Mouse (Mus musculus): Measurements from ENCODE around the gene Morn4. TPM values are rescaled to one million over a fixed set of nuclear protein-coding genes. Genes with fewer than 3 reads are reported as not detected.

Morn4 gene
- polyA plus RNA-seq (2012; rRNA removed): 161 and 175 TPM in 2 replicates

GRCm38 (mm10) chr19:42086166-42086565 is at the start of gene Morn4:
Gene Morn4, minus strand, starts transcription at chr19:42086357.

GRCm38 (mm10) chr19:42128787-42129508 is 42.8 kb upstream of the Morn4 start, which contains the start of gene Avpi1:
Gene Avpi1, minus strand, starts transcription at chr19:42129059.

DNA sequence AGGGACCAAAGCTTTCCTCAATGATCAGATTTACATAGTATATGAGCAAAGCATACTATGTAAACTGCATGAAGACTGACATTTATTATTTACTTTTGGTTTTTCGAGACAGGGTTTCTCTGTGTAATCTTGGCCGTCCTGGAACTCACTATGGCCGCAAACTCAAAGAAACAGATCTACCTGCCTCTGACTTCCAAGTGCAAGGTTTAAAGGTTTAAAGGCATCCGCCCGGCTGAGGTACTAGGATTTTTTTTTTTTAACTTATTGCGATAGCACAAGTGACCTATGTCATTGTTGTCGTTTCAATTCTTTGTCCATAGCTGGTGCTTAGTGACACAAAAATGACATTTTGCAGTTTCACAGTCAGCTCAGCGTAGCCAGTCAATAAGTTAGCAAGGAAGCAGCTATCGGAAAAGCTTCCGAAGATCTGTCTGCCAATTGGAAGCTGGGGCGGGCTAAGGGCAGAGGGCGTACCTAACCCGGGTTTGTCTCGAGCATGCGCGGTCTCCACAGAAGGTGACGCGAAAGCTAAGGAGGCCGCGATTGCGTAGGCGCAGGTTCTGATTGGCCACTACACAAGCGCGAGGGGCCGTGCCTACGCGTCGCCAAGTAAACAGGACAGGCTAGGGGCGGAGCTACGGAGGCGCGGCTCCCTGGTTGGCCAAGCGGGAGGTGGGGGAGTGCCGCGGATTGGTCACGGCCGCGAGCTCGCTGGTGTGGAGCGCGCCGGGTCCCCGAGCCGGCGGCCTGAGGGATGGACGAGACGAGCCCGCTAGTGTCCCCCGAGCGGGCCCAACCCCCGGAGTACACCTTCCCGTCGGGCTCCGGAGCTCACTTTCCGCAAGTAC is 3.8 kb upstream of the Morn4 start, which contains the start of gene Pi4k2a:
Gene Pi4k2a, plus strand, starts transcription at position 723 of the 848 bp plus-strand sequence.

GRCm38 (mm10) chr19:42051948-42052347 is 34.2 kb downstream of the Morn4 start, which contains the start of gene 4933411K16Rik:
Gene 4933411K16Rik, plus strand, starts transcription at chr19:42052248.

DNA sequence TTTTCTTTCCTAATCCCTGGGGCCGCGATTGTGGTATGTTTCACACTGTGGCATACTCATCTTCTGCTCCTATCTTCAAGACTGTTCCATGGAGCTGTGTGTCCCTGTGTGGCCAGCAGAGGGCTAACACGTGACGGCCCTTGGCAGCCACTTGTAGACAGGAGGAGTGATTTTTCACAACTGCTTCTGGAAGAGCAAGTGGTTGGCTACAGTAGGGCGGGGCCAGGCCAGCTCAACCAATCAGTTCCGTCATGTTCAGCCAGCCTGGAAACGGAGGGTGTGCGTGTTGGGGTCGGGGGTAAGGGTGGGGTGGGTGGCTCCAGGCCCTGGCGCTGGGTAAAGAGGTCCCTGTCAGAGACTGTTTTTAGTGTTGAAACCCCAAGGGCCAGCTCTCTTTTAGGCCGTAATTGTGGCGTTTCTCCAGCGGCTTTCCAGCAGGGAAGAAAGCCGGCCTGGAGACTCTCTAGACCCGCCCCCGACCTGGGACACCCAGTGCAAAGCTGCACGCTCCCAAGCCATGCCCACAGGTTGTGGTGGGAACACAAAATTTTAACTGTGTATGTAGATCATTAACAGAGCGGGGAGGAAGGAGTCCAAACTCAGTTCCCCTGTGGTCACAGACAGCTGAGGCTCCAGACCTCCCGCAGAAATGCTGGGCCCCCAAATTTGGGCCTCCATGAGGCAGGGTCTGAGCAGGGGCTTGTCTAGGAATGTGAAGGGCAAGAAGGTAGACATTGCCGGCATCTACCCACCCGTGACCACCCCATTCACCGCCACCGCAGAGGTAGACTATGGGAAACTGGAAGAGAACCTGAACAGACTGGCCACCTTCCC is 40.7 kb downstream of the Morn4 start, which contains the start of gene Hoga1:
Gene Hoga1, plus strand, starts transcription at position 342 of the 834 bp plus-strand sequence.

GRCm38 (mm10) chr19:42035456-42036248 is 50.5 kb downstream of the Morn4 start, which contains the start of gene Ankrd2:
Gene Ankrd2, plus strand, starts transcription at chr19:42036000.

Other genes starting within 250 kb of the Morn4 start
- gene Frat2, start 238.2 kb downstream of the Morn4 start, polyA plus RNA-seq (2012; rRNA removed): 12.0 and 13.9 TPM in 2 replicates
- 16.9 and 17.0 TPM in 2 replicates for gene Rrp12, start 190.2 kb downstream of the Morn4 start, polyA plus RNA-seq (2012; rRNA removed)
- gene Pgam1, start 174.4 kb downstream of the Morn4 start, polyA plus RNA-seq (2012; rRNA removed): 459 and 467 TPM in 2 replicates
- gene Exosc1, start 152.9 kb downstream of the Morn4 start, polyA plus RNA-seq (2012; rRNA removed): 30.5 and 31.7 TPM in 2 replicates
- gene Zdhhc16, start 152.9 kb downstream of the Morn4 start, polyA plus RNA-seq (2012; rRNA removed): 93.7 and 94.8 TPM in 2 replicates
- 65.4 and 70.2 TPM in 2 replicates for gene Mms19, start 105.2 kb downstream of the Morn4 start, polyA plus RNA-seq (2012; rRNA removed)
- 16.5 and 16.8 TPM in 2 replicates for gene Ubtd1, start 104.6 kb downstream of the Morn4 start, polyA plus RNA-seq (2012; rRNA removed)
- 0.93 and 1.1 TPM in 2 replicates for gene Ankrd2, start 50.4 kb downstream of the Morn4 start, polyA plus RNA-seq (2012; rRNA removed)
- gene Hoga1, start 40.7 kb downstream of the Morn4 start, polyA plus RNA-seq (2012; rRNA removed): 2.1 TPM in 2 replicates
- gene 4933411K16Rik, start 34.1 kb downstream of the Morn4 start, polyA plus RNA-seq (2012; rRNA removed): 0.29 and 0.34 TPM in 2 replicates
- 40.2 and 41.2 TPM in 2 replicates for gene Pi4k2a, start 4.1 kb upstream of the Morn4 start, polyA plus RNA-seq (2012; rRNA removed)
- 5.2 and 6.2 TPM in 2 replicates for gene Avpi1, start 42.7 kb upstream of the Morn4 start, polyA plus RNA-seq (2012; rRNA removed)
- 13.5 and 15.1 TPM in 2 replicates for gene Marveld1, start 61.0 kb upstream of the Morn4 start, polyA plus RNA-seq (2012; rRNA removed)
- 135 and 139 TPM in 2 replicates for gene Zfyve27, start 77.6 kb upstream of the Morn4 start, polyA plus RNA-seq (2012; rRNA removed)
- 3.9 and 5.2 TPM in 2 replicates for gene Sfrp5, start 115.9 kb upstream of the Morn4 start, polyA plus RNA-seq (2012; rRNA removed)
- gene Golga7b, start 161.2 kb upstream of the Morn4 start, polyA plus RNA-seq (2012; rRNA removed): 41.9 and 46.1 TPM in 2 replicates